15 mouse cellular contexts compared by ENCODE assay signal in genomic region chr3:38014768-38015167, GRCm38 (mm10).
A peak's percentile ranks its signal among the peaks of the same experiment; 100 is the strongest.
DNase-seq lines count a peak whose midpoint lies in the region; ATAC-seq and TF ChIP-seq lines count a peak whose summit lies in the region.
"Had no signal": no experiment of that assay in that cellular context is flagged by ENCODE, and none has a peak within 500 bp of the region (broad histone marks: within the 10 kb centered on the region; RNA-seq: fewer than 3 reads in every experiment).

No protein-coding gene starts in this region.

- no peak overlapping the region for H3K27ac ChIP-seq in forebrain, embryonic 16.5 days (ENCODE audit: low read length)
- H3K27ac ChIP-seq in forebrain, embryonic 12.5 days: no peak overlapping the region
- H3K27ac ChIP-seq in intestine, embryonic 14.5 days (ENCODE audit: low read depth): 0 out of 2 replicates have a peak overlapping the region, but pooled peaks have one; percentile 22
- no peak overlapping the region for H3K27ac ChIP-seq in intestine, postnatal 0 days (ENCODE audit: low read depth, low read length)
- H3K27ac ChIP-seq in stomach, embryonic 15.5 days: peak overlapping the region; percentile 26; the same call in 1 of the 2 replicates
- H3K27ac ChIP-seq in stomach, postnatal 0 days (replicated peaks): no peak overlapping the region

- peaks cover 10% of the 10 kb centered on the region for H3K4me1 ChIP-seq in forebrain, embryonic 16.5 days (replicated peaks; ENCODE audit: control insufficient read depth, insufficient read depth, low read length)
- peaks cover 6% of the 10 kb centered on the region; the same call in 1 of the 2 replicates for H3K4me1 ChIP-seq in forebrain, embryonic 12.5 days
- H3K4me1 ChIP-seq in intestine, embryonic 14.5 days (replicated peaks; ENCODE audit: control insufficient read depth, insufficient read depth, low read length): peaks cover 8% of the 10 kb centered on the region
- no peaks in the 10 kb centered on the region for H3K4me1 ChIP-seq in intestine, postnatal 0 days (replicated peaks; ENCODE audit: control insufficient read depth, insufficient read depth, low read length)
- H3K4me1 ChIP-seq in stomach, embryonic 15.5 days: peaks cover 5% of the 10 kb centered on the region; the same call in 1 of the 2 replicates
- peaks cover 3% of the 10 kb centered on the region; the same call in 1 of the 2 replicates for H3K4me1 ChIP-seq in stomach, postnatal 0 days (replicated peaks; ENCODE audit: control insufficient read depth, insufficient read depth)

- H3K9me3 ChIP-seq in forebrain, embryonic 16.5 days (ENCODE audit: control insufficient read depth, low read length): no peaks in the 10 kb centered on the region
- no peaks in the 10 kb centered on the region for H3K9me3 ChIP-seq in forebrain, embryonic 12.5 days
- H3K9me3 ChIP-seq in intestine, embryonic 14.5 days (ENCODE audit: control insufficient read depth, low read length): 0 out of 2 replicates have a peak, but pooled peaks cover 2% of the 10 kb centered on the region
- H3K9me3 ChIP-seq in intestine, postnatal 0 days (ENCODE audit: control insufficient read depth): no peaks in the 10 kb centered on the region
- H3K9me3 ChIP-seq in stomach, embryonic 15.5 days: no peaks in the 10 kb centered on the region
- H3K9me3 ChIP-seq in stomach, postnatal 0 days (ENCODE audit: control insufficient read depth, low read length): no peaks in the 10 kb centered on the region

- no peak overlapping the region for H3K4me3 ChIP-seq in forebrain, embryonic 16.5 days (replicated peaks; ENCODE audit: low read length)
- no peak overlapping the region for H3K4me3 ChIP-seq in forebrain, embryonic 12.5 days (replicated peaks)
- H3K4me3 ChIP-seq in intestine, embryonic 14.5 days (ENCODE audit: low read depth, low read length): no peak overlapping the region
- no peak overlapping the region for H3K4me3 ChIP-seq in intestine, postnatal 0 days (ENCODE audit: low read depth, low read length)
- no peak overlapping the region for H3K4me3 ChIP-seq in stomach, embryonic 15.5 days (replicated peaks)
- no peak overlapping the region for H3K4me3 ChIP-seq in stomach, postnatal 0 days (ENCODE audit: low read depth, low read length)

- WGBS in forebrain, embryonic 16.5 days: 32% methylated on average over 1 of the region's 1 CpGs
- 49% methylated on average over 1 of the region's 1 CpGs for WGBS in forebrain, embryonic 12.5 days
- 28% methylated on average over 1 of the region's 1 CpGs for WGBS in intestine, embryonic 14.5 days
- WGBS in intestine, postnatal 0 days: 21% methylated on average over 1 of the region's 1 CpGs
- WGBS in stomach, embryonic 15.5 days: 24% methylated on average over 1 of the region's 1 CpGs
- 26% methylated on average over 1 of the region's 1 CpGs for WGBS in stomach, postnatal 0 days

- TF ChIP-seq CTCF in intestine, postnatal 0 days (IDR thresholded peaks at IDR 0.05; ENCODE audit: low read depth): no peak
- TF ChIP-seq CTCF in stomach, postnatal 0 days (IDR thresholded peaks at IDR 0.05; ENCODE audit: low read depth): no peak

- H3K27me3 ChIP-seq in forebrain, embryonic 16.5 days (replicated peaks; ENCODE audit: control insufficient read depth, insufficient read depth, low read length): no peaks in the 10 kb centered on the region
- no peaks in the 10 kb centered on the region for H3K27me3 ChIP-seq in forebrain, embryonic 12.5 days
- no peaks in the 10 kb centered on the region for H3K27me3 ChIP-seq in intestine, embryonic 14.5 days (replicated peaks; ENCODE audit: control insufficient read depth, insufficient read depth, low read length)
- no peaks in the 10 kb centered on the region for H3K27me3 ChIP-seq in intestine, postnatal 0 days (replicated peaks; ENCODE audit: control insufficient read depth, insufficient read depth, low read length)
- no peaks in the 10 kb centered on the region for H3K27me3 ChIP-seq in stomach, embryonic 15.5 days (replicated peaks)
- no peaks in the 10 kb centered on the region for H3K27me3 ChIP-seq in stomach, postnatal 0 days (ENCODE audit: control insufficient read depth, insufficient read depth, low read length)

- no peak overlapping the region for H3K9ac ChIP-seq in forebrain, embryonic 16.5 days (replicated peaks; ENCODE audit: low read depth, low read length)
- no peak overlapping the region for H3K9ac ChIP-seq in forebrain, embryonic 12.5 days
- H3K9ac ChIP-seq in intestine, embryonic 14.5 days (ENCODE audit: low read length): no peak overlapping the region
- H3K9ac ChIP-seq in intestine, postnatal 0 days (ENCODE audit: low read depth, low read length): no peak overlapping the region
- no peak overlapping the region for H3K9ac ChIP-seq in stomach, embryonic 15.5 days
- H3K9ac ChIP-seq in stomach, postnatal 0 days (ENCODE audit: low read length): no peak overlapping the region
- H3K9ac ChIP-seq: liver, postnatal 0 days had no signal

- DNase-seq in intestine, embryonic 14.5 days (ENCODE audit: low spot score): no peak
- no peak for DNase-seq in stomach, postnatal 0 days (ENCODE audit: low spot score)
- DNase-seq in spleen, adult 18-20 months: no peak
- DNase-seq: adrenal gland, adult 2 months; cerebellum, adult 2 months; layer of hippocampus, postnatal 36 days; left cerebral cortex, postnatal 4 days; liver, postnatal 0 days; midbrain, embryonic 14.5 days; thymus, postnatal 36 days had no signal

- no peak for TF ChIP-seq EP300 in stomach, postnatal 0 days (optimal IDR thresholded peaks at IDR 0.05)

- H3K36me3 ChIP-seq in forebrain, embryonic 16.5 days (ENCODE audit: control insufficient read depth, insufficient read depth): no peaks in the 10 kb centered on the region
- no peaks in the 10 kb centered on the region for H3K36me3 ChIP-seq in forebrain, embryonic 12.5 days (replicated peaks)
- H3K36me3 ChIP-seq in intestine, embryonic 14.5 days (ENCODE audit: control insufficient read depth, insufficient read depth, low read length): no peaks in the 10 kb centered on the region
- H3K36me3 ChIP-seq in intestine, postnatal 0 days (ENCODE audit: control insufficient read depth, insufficient read depth): no peaks in the 10 kb centered on the region
- no peaks in the 10 kb centered on the region for H3K36me3 ChIP-seq in stomach, embryonic 15.5 days
- H3K36me3 ChIP-seq in stomach, postnatal 0 days (ENCODE audit: control insufficient read depth, insufficient read depth, low read length): no peaks in the 10 kb centered on the region

- ATAC-seq in forebrain, embryonic 16.5 days: 0 out of 2 replicates have a peak, but pooled peaks have one; percentile 20
- no peak for ATAC-seq in forebrain, embryonic 12.5 days (ENCODE audit: low FRiP score)
- no peak for ATAC-seq in intestine, embryonic 14.5 days (replicated peaks; ENCODE audit: low FRiP score, low TSS enrichment, low read depth)
- no peak for ATAC-seq in intestine, postnatal 0 days
- no peak for ATAC-seq in stomach, embryonic 15.5 days (ENCODE audit: insufficient read depth, low FRiP score, low read depth)
- ATAC-seq in stomach, postnatal 0 days (ENCODE audit: low FRiP score, low TSS enrichment): no peak
- no peak for ATAC-seq in megakaryocyte progenitor cell, adult 5-6 weeks (replicated peaks; ENCODE audit: poor library complexity)
- ATAC-seq: liver, postnatal 0 days had no signal

- H3K4me2 ChIP-seq in forebrain, embryonic 16.5 days (ENCODE audit: low read length): no peak overlapping the region
- H3K4me2 ChIP-seq in forebrain, embryonic 12.5 days: no peak overlapping the region
- no peak overlapping the region for H3K4me2 ChIP-seq in intestine, embryonic 14.5 days (ENCODE audit: low read length)
- H3K4me2 ChIP-seq in intestine, postnatal 0 days (replicated peaks; ENCODE audit: low read depth): no peak overlapping the region
- no peak overlapping the region for H3K4me2 ChIP-seq in stomach, embryonic 15.5 days
- H3K4me2 ChIP-seq in stomach, postnatal 0 days (replicated peaks; ENCODE audit: low read depth): no peak overlapping the region

Comparison
In these comparisons a context has a peak if more than half of its experiments do, and no peak if none do; other contexts are left out.
1. H3K27ac ChIP-seq: peak in intestine, embryonic 14.5 days (single experiment) and stomach, embryonic 15.5 days (single experiment); none in forebrain, embryonic 16.5 days (single experiment), forebrain, embryonic 12.5 days (single experiment), intestine, postnatal 0 days (single experiment) and stomach, postnatal 0 days (single experiment).